Mouse (Mus musculus) left cerebral cortex, postnatal 10 days (tissue): Measurements from ENCODE around the gene Arf1. TPM values are rescaled to one million over a fixed set of nuclear protein-coding genes. Genes with fewer than 3 reads are reported as not detected.
"Not testable (repeated sequence)": the region's sequence is repeated elsewhere in the genome, so short reads cannot be mapped to it uniquely, and the experiment has no call there.

Experiments used
- DNase-seq, 2 experiments: peaks; one replicate each; pipeline ENCODE4 v3.0.0; 2021 to 2022; ENCODE audit warnings: low spot score in 2 of 2, mixed read lengths in 1 of 2; ENCODE audit errors: extremely low spot score in 1 of 2
- intact Hi-C: fragments of 180-260 bp; cut with DNase I; formaldehyde crosslinking; loops from one replicate; pipeline ENCODE4 v1.15.1; 2025
- total RNA-seq, 2 experiments: library from RNA; stranded (reverse); gene quantifications; 2 replicates each; pipeline ENCODE4 v1.2.3; 2021

The Arf1 gene
- total RNA-seq, 2 experiments from 2014 or later, result 433 to 443 TPM

DNA sequence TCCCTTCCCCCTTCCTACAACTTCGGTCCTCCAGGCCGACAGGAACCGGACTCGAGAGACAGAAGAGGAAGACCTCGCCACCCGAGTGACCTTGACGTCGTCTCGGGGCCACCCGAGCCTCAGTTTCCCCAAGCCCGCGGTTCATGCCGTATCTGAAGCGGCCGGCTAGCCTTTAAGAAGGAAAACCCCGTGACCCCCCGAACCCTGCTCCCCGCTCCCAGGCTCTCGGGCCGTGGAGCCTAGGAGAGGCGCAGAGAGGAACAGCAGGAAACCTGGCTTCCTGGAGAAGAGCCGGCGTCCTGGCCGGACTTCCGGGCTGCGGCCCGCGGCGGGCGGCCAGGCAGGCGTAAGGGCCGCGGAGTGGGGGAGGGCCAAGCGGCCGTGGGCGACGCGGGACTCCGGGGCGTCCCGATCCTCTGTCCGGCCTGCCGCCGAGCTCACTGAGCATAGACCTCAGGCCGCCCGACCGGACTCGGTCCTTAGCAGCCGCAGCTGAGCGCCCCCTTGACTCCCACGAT, 407 bp downstream of the Arf1 start:
- intact Hi-C loops, result loop anchor here (2.0 to 10.0 kb wide), 2 partner anchors 69 to 257 kb away; no protein-coding TSS in a partner anchor
- no peak for DNase-seq

DNA sequence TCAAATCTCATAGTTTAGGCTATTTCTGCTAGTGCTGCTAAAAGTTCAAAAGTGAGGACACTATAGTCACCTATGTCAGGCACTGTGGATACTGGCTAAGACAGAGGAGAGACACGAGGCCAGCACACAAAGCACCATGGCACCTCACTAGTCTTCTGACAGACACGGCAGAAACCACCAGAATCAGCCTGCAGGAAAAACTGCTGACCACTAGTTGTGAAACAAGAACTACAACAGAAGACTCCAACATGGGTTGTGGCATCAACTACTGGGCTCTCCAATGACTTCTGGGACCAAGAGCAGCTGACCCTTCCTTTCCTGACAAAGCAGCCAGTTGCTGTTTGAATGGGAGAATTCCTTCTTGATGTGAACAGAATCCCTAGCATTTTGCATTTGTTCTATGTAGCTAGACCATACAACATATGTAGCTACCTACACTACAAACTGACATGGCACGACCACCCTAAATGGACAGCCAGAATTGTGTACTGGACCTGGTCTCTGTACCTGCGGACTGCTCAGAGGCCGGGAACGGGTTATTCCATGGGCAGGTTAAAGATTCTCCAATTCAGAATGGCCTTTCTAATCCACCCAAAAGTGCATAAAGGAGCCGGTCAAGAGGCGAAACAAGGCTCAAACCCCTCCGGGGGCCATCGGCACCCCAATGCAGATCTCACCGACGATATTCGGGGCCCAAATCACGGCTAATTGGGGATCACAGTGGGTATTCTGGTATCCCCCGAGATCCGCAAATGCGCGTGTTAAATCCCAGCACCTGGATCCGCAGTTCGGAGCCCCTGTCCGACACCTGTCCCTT, 1.1 kb downstream of the Arf1 start:
- no peak for DNase-seq
- intact Hi-C loops, result loop anchor here (10.0 kb wide), 1 partner anchor 258 kb away; no protein-coding TSS in a partner anchor

DNA sequence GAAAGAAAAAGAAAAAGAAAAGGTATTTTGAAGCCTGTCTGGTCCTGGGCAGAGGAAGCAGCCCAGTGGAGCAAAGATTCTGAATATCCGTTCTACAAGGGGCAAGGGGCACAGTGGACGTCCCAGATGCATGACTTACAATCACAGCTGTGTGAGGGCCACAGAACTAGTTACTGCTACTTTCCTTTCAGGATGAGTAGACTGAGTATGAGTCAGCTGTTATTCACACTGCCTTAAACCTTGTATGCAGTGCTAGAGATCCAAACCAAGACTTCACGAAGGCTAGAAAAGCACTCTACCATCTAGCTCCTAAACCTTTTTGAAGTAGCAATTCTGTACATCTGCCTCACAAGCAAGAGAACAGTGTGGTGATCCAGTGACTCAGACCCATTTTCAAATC, 1.8 kb downstream of the Arf1 start:
- intact Hi-C loops, result loop anchor here (10.0 kb wide), 1 partner anchor 259 kb away; no protein-coding TSS in a partner anchor
- DNase-seq, result no peak

DNA sequence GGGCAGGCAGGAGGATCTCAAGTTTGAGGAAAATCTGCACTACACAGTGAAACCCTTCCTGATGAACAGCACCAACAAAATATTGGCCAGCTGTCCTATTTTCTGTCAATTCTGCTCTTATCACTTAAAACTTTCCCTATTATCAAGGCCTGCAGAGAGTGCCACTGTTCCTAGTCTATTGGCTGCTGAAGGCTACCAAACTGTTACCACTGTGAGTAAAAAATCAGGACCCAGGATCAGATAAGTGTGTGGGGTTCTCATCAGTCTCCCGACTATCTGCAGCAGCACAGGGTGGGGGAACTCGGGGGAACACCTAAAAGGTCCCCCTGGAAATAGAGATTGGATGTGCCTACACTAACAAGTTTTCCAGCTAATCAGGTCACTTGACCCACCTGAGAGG, 2.9 kb downstream of the Arf1 start:
- intact Hi-C loops, result loop anchor here (10.0 kb wide), 1 partner anchor 260 kb away; no protein-coding TSS in a partner anchor

DNA sequence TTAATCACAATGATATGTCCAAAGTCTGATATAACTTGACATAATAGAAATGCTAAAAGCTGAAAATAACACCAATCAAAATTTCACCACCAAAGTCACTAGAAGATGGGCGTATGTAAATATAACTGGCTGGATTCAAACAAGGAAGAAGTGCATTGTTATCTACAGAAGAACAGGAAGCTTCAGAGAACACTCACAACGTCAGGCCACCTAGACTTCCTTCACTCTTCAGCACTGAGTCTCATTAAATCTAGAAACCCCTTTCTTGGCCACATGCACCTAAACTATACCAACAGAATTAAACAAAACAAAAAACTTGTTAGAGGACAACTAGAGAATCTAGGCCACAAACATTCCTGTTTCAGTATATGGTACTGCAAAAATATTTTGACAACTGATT, 3.6 kb downstream of the Arf1 start:
- intact Hi-C loops, result loop anchor here (10.0 kb wide), 1 partner anchor 260 kb away; no protein-coding TSS in a partner anchor
- no peak for DNase-seq

More for the DNA sequence above, 2.9 kb downstream of the Arf1 start:
- no peak for DNase-seq

DNA sequence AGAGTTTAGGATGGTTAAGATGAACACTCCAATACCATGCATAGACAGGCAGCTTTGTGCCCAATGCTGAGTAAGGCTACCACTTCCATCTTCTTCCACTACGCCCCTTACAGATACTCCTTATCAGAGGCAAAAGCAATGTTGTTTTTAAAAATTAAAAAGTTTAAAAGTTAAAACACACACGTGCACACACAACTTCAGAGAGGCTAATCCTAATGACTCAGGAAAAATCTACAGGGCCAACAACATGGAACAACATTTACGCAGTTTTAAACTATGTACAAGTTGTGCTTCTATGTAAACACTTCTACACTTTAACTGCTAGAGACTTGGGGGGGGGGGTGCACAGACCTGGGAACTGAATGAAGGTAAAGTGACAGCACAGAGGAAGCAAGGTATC, 4.0 kb downstream of the Arf1 start:
- no peak for DNase-seq
- intact Hi-C loops, result loop anchor here (10.0 kb wide), 1 partner anchor 261 kb away; no protein-coding TSS in a partner anchor

DNA sequence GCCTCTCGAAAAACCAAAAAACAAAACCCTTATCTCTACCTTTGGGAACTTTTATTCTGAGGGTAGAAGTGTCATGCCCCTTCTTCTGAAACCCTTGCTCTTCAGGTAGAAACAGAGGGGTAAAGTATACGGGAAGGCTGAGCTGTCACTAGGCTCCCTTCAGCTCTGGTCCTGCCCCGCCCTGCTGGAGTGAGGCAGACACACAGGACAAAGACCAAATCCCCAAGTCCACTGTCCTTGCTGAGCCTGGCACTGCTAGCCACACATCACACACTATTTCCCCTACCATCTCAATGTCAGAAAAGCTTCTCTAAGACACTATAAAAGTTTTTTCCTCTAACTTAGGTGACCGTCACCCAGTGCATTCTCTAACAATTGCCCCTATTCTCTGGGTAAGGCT, 5.8 kb downstream of the Arf1 start:
- intact Hi-C loops, result loop anchor here (10.0 kb wide), 1 partner anchor 262 kb away; no protein-coding TSS in a partner anchor
- no peak for DNase-seq

DNA sequence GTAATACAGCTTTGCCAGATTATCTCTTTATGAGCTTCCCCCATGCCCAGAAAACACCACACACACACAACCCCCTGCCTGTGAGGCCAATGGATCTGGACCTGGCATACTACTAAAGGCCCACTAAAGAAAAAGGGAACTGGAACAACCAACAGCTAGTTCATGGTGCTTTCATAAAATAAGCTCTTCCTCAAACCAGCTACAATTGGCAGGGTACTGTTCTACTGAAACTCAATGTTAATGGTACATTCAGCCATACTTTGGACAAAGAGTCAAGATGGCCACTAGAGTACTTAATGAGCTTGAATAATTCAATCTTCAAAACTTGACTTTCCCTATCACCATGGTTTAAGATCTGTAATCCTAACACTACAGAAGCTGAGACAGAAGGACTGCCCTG, 6.5 kb downstream of the Arf1 start:
- intact Hi-C loops, result loop anchor here (10.0 kb wide), 1 partner anchor 263 kb away; no protein-coding TSS in a partner anchor
- DNase-seq, result no peak

DNA sequence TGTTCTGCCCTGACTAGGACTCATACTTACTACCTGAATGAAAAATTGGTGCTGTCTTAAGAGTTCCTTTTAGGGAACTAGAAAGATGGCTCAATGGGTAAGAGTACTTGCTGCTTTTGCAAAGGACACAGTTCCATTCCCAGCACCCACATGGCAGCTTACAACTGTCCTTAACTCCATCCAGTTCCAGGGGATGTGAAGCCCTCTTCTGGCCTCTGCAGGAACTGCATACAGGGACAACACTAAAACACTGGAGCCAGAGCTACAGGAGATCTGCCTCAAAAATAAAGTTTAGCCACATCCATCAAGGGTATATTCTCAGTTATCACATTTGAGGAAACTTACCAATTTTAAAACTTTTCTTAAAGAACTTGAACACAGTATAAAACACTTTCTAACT, 9.0 kb downstream of the Arf1 start:
- DNase-seq, result no peak
- intact Hi-C loops, result no loop called here

DNA sequence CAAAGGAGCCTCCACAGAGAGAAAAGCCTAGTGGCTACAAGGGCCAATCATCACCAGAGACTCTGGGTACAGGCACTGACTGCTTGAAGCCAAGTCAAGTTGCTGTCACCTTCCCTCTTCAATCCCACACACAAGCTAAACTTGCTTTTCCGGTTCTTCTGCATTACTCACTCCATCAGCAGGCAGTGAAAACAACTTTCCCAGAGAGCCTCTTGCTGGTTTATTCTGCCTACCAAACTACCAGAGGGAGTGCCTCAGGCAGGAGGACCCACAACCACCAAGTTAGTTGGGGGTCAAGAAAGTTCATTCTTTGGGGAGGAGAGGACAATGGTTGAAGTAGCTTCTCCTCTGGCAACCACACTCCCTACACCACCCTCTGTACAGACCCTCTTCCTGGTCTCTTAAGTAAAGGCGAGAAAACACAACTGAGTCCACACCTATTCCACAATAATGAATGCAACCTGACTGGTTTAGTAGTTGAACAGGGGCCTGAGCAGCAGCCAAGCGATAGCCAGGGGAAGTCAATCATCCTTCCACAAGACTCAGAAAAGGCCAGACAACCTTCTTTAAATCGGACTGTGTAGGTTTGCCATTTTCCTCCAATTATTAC, 9.6 kb downstream of the Arf1 start:
- intact Hi-C loops, result no loop called here
- DNase-seq, result no peak

DNA sequence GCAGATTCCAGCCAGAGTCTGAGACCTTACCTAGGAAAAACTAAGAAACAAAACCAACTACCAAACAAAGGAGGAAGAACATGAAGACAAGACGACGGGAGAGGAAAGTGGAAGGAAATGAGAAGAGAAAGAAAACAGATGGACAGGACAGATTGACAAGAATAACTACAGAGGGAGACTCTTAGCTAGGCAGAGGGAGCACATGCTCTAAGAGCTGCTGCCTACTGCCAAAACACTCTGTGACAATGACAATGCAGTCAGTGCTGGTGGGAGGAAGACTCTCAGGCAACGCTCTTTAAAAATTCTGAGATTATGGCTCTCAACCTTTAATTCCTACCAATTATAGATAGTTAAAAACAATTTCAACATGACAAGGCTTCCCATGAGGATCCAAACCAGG, 11.1 kb downstream of the Arf1 start:
- no peak for DNase-seq
- intact Hi-C loops, result no loop called here

DNA sequence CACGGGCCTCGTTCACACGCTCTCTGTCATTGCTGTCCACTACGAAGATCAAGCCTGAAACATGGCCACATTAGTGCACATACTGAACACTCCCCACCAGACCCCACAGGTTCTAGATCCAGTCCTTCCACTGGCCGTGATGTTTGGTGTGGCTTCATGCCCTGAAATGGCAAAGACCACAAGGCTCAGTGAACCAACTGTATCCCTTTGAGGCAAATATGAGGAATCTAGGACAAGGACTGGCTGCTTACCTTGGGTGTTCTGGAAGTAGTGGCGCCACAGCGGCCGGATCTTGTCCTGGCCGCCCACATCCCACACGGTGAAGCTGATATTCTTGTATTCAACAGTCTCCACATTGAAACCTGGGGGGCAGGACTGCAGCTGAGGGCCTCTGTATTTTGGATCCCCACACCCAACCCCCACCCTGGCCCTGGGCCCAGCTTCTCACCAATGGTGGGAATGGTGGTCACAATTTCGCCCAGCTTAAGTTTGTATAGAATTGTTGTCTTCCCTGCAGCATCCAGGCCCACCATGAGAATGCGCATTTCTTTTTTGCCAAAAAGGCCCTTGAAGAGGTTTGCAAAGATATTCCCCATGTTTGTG, 15.1 kb downstream of the Arf1 start:
- peak in 1 of 2 experiments; percentile 38 for DNase-seq
- intact Hi-C loops, result no loop called here

DNA sequence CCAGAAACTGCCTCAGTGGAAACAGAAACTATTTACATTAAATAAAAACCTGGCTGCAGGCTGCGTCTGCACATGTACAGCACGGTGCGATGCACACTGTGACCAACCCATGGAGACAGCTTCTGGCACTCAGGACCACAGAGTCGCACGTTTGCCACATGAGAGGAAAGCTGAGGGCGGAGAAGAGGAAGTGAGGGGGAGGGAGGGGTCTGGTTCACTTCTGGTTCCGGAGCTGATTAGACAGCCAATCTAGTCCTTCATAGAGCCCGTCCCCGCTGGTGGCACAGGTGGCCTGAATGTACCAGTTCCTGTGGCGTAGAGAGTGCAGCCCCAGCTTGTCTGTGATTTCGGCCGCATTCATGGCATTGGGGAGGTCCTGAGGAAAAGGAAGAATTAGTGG, 15.8 kb downstream of the Arf1 start:
- intact Hi-C loops, DNase-seq: not testable (repeated sequence)

DNA sequence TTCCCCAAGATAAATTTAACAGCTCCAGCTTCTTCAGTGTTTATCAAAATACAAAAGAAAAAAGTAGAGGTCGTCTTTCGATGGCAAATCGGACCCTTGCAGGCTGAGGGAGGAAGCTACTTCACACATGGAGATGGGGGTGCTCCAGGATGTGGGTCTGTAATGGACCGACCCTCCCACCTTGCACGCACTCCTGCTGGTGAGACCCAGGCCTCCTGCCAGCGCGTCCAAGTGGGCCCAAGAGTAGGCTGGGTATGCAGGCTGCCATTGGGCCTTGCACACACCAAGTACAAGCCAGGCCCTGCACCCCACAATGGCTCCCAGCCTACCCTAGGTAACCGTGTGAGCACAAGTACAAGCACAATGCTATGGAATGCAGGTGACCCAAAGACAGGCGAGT, 16.5 kb downstream of the Arf1 start:
- intact Hi-C loops, DNase-seq: not testable (repeated sequence)

DNA sequence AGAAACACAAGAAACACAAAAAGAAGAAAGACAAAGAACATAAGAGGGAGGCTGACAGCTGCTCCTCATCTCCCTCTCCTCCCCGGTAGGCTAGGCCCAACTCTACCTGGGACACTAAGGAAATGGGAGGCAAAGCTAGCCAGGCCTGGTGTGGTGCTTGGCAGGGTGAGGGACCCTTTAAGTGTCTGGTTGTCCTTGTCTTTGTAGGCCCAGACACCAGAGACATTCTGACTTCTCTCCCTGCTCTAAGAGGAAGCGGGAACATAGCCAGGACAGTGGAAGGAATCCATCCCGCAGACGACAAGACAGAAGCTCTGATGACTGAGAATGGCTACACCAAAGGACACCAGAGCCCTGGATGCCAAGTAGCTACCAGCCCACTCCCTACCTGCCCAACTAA, 18.1 kb downstream of the Arf1 start:
- DNase-seq, result no peak
- intact Hi-C loops, result no loop called here

DNA sequence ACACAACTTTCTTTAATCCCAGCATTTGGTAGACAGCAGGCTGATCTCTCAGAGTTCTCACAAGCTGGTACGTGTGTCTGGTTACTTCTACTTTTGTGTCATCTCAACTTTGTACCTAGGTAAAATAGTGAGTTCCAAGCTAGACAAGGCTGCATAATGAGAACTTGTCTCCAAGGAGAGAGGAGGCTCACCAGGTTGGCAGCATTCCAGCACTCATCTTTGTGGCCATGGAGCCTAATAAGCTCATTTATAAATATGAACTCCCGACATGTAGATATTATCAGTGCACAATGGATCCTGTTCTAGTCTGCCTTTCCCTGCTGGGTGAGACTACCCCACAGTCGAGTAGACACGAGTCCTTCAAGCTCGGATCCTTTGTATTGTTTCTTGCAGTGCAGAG, 18.5 kb downstream of the Arf1 start:
- intact Hi-C loops, result no loop called here
- DNase-seq, result no peak

DNA sequence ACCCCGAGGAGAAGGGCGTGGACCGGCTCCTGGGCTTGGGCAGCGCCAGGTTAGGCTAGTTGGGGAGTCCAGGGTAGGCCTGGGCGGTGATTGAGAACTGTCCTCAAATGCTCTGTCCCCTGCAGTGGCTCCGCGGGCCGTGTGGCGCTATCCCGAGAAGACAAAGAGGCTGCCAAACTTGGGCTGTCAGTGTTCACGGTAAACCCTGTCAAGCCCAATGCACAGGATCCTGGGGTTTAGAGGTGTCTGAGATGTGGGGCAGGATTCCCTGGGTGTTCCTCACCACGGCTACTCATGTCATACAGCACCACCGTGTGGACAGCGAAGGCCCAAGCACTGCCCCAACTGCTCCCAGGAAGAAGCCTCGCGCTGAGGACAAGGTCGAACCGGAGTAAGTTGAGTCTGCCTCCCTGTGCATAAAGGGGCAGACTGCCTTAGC, 19.0 kb downstream of the Arf1 start:
- intact Hi-C loops, result no loop called here
- peak in 1 of 2 experiments; percentile 77 for DNase-seq

DNA sequence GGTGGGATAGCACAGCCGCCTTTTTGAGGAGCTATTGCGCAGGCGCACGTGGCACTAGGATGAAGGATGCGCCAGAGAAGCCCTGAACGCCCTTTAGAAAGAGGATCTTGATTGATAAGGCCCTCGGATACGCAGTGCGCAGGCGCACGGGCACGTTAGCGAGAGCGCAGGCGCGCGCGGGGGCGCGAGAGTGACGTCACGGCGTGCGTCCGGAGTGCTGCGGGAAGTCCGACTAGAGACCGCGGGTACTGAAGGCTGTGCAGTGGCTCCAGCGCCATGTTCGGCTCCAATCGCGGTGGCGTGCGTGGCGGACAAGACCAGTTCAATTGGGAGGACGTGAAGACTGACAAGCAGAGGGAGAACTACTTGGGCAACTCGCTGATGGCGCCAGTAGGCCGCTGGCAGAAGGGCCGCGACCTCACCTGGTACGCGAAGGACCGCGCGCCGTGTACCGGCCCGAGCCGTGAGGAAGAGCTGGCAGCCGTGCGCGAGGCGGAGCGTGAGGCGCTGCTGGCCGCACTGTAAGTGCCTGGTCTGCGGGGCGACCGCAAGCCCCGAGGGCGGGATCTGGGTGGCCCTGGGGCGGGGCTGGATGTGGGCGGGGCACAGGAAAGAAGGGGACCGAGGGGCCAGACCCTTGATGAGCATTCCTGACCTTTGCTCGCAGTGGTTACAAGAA, 19.8 kb downstream of the Arf1 start, which contains the start of gene 2310033P09Rik:
2310033P09Rik (plus strand) TSS at position 169 of the 679 bp plus-strand sequence.
- intact Hi-C loops, result no loop called here
- DNase-seq, result peak; percentile 94 to 95
